Mouse (Mus musculus) limb, embryonic 14.5 days (tissue): ENCODE results near the gene Tdgf1. TPM values are rescaled to one million over a fixed set of nuclear protein-coding genes. Genes with fewer than 3 reads are reported as not detected.

ENCODE experiments used
- ATAC-seq: fragments of 200-750 bp; cut with Nextera tagmentation; 2 replicates; pipeline ENCODE4 v1.8.0; 2017; ENCODE audit warnings: low read depth, moderate number of reproducible peaks, moderate TSS enrichment; ENCODE audit not compliant: low FRiP score
- DNase-seq: peaks from one replicate; pipeline ENCODE4 v3.0.0-alpha.2; 2015; ENCODE audit warnings: low spot score
- H3K27ac ChIP-seq: fragments of 300-500 bp; sonication (generic); replicated peaks from 2 replicates; pipeline ENCODE4 v1.5.1; 2014; ENCODE audit warnings: low read depth, mild to moderate bottlenecking, low read length, moderate library complexity, mixed read lengths
- H3K27me3 ChIP-seq: fragments of 300-500 bp; sonication (generic); 2 replicates; pipeline ENCODE4 v1.6.1; 2014; ENCODE audit warnings: low read length, mixed read lengths; ENCODE audit not compliant: control insufficient read depth, insufficient read depth
- H3K36me3 ChIP-seq: fragments of 300-500 bp; sonication (generic); 2 replicates; pipeline ENCODE4 v1.6.1; 2014; ENCODE audit warnings: mild to moderate bottlenecking, low read length, moderate library complexity, mixed read lengths; ENCODE audit not compliant: control insufficient read depth, insufficient read depth
- H3K4me1 ChIP-seq: fragments of 300-500 bp; sonication (generic); 2 replicates; pipeline ENCODE4 v1.6.1; 2014; ENCODE audit warnings: antibody characterized with exemption, low read length, mixed read lengths; ENCODE audit not compliant: control insufficient read depth, insufficient read depth
- H3K4me2 ChIP-seq: fragments of 300-500 bp; sonication (generic); replicated peaks from 2 replicates; pipeline ENCODE4 v1.6.1; 2014; ENCODE audit warnings: low read depth, mild to moderate bottlenecking, low read length, moderate library complexity; ENCODE audit not compliant: severe bottlenecking
- H3K4me3 ChIP-seq: fragments of 300-500 bp; sonication (generic); replicated peaks from 2 replicates; pipeline ENCODE4 v1.5.1; 2014; ENCODE audit warnings: low read length
- H3K9ac ChIP-seq: fragments of 300-500 bp; sonication (generic); 2 replicates; pipeline ENCODE4 v1.6.1; 2014; ENCODE audit warnings: mild to moderate bottlenecking, low read depth, low read length, moderate library complexity; ENCODE audit not compliant: severe bottlenecking
- H3K9me3 ChIP-seq: fragments of 300-500 bp; sonication (generic); 2 replicates; pipeline ENCODE4 v1.6.1; 2016; ENCODE audit warnings: low read length; ENCODE audit not compliant: control insufficient read depth
- POLR2A ChIP-seq: fragments of 200-500 bp; IDR thresholded peaks from 2 replicates; pipeline ENCODE4 v1.8.0; 2012; ENCODE audit warnings: inconsistent platforms, mild to moderate bottlenecking, moderate library complexity, borderline replicate concordance; ENCODE audit not compliant: insufficient read depth, insufficient read length; ENCODE audit errors: extremely low read depth
- WGBS: fragments of 180-500 bp; shearing (Covaris S2); extraction: QIAGEN DNeasy Blood & Tissue Kit; methylation state at CpG from one replicate; pipeline ENCODE4 v1.1.7; 2014; 5-methylcytosine and 5-hydroxymethylcytosine counted together
- polyA plus RNA-seq, 2 experiments: library from polyadenylated mRNA; depleted of rRNA in 1 of 2; stranded (reverse) in 1 of 2; unstranded in 1 of 2; fragments of >200 nt; fragmentation: Nextera tagmentation in 1 of 2; extraction: Ambion mirVana in 1 of 2; gene quantifications; 2 replicates each; pipeline versions ENCODE4 v1.2.1 to v1.2.3; 2012 to 2014

The Tdgf1 gene
- polyA plus RNA-seq, 2 experiments: 0.38 to 0.40 TPM

DNA sequence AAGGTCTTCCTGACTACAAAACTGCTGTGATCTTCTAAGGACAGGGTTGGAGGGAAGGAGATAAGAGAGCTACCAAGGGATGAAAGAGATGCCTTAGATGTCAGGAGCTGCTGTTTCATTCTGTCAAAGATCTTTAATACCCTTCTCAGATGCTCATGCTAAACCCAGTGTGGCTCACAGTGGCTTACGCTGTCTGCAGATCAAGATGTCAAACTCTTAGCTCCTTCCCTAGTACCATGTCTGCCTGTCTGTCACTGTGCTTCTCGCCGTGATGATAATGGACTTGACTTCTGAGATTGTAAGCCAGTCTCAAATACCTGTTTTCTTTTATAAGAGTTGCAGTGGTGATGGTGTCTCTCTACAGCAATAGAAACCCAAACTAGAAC is 37.3 kb downstream of the Tdgf1 start:
- H3K9me3 ChIP-seq: no peaks in the 10 kb centered on the region
- no peak overlapping the region for H3K27ac ChIP-seq
- TF ChIP-seq POLR2A: no peak
- WGBS: 94% methylated on average over 3 of the region's 3 CpGs
- H3K27me3 ChIP-seq: no peaks in the 10 kb centered on the region
- H3K4me3 ChIP-seq: no peak overlapping the region
- no peaks in the 10 kb centered on the region for H3K36me3 ChIP-seq
- DNase-seq: no peak
- no peak overlapping the region for H3K4me2 ChIP-seq
- H3K4me1 ChIP-seq: no peaks in the 10 kb centered on the region
- ATAC-seq: no peak
- no peak overlapping the region for H3K9ac ChIP-seq

DNA sequence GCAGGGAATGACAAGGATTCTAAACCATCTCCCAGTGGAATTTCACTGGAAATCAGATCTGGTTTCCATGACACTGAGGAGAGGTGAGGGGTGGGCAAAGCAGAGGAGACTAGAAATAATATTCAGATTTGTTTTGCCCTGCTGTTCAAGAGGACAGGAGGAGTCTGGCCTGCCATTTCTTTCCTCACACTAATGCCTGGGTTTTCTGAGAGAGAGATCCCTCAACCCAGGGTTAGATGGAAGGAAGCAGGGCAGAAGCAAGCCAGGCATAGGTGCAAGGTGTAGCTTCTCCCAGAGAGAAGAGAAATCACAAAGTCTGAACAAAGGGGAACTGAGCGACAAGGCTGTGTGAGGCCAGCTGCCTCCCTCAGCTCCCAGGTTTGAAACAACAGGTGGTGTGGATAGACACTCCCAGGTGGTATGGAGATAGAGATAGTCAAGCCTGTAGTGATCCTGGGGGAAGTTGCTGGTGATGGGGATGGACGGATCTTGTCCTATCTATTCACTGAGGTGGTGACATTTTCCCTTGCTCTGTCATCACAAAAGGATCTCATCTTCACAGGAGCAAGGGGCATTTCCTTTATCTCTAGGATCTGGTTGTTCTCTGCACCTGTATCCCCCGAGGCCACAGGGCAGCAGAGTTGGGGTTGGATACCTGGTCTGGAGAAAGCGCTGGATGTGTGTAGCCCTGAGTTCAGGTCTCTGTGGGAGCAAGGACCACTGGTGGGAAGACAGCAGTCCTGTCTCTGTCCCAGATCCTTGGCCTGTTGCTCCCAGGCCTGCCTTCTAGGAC is 37.9 kb downstream of the Tdgf1 start:
- 79% methylated on average over 4 of the region's 4 CpGs for WGBS

DNA sequence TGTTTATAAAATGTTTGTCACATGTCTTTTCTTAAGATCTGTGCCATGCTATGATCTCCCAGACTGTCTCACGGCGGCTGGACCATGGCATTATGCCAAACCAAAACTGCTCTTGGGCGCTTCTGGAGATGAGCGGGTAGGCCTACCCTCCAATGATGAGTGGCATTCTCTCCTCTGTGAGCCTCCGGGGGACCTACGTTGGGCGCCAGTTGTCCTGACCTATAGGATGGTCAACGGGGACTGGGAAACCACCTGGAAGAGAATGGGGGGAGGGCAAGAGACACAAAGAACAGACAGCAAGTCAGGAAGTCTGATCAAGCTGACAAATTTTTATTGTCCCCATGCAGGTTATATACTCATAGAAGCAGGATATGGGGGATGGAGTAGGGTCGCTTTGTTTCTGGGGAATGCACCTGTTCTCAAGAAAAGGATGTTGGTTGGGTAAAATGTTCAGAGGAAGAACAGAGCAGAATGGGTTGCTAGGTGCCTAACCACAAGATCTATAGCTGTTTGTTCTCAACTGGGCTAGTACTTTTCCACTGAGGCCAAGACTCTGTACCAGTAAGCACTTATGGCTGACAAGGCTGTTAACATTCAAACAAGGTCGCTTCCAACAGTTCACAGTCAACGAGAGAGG is 38.6 kb downstream of the Tdgf1 start:
- WGBS: 95% methylated on average over 11 of the region's 11 CpGs
- Histone ChIP-seq H3K9ac (no peak overlapping the region), H3K27ac (no peak overlapping the region), H3K4me3 (no peak overlapping the region), H3K4me1 (no peaks in the 10 kb centered on the region), H3K9me3 (no peaks in the 10 kb centered on the region), H3K27me3 (no peaks in the 10 kb centered on the region), H3K36me3 (no peaks in the 10 kb centered on the region), H3K4me2 (no peak overlapping the region)
- no peak for TF ChIP-seq POLR2A
- ATAC-seq (no peak), DNase-seq (no peak)

More for the DNA sequence above, 37.9 kb downstream of the Tdgf1 start:
- Histone ChIP-seq H3K9me3 (no peaks in the 10 kb centered on the region), H3K27ac (no peak overlapping the region), H3K4me1 (no peaks in the 10 kb centered on the region), H3K27me3 (no peaks in the 10 kb centered on the region), H3K9ac (no peak overlapping the region), H3K36me3 (no peaks in the 10 kb centered on the region), H3K4me3 (no peak overlapping the region), H3K4me2 (no peak overlapping the region)
- DNase-seq (no peak), ATAC-seq (no peak)
- TF ChIP-seq POLR2A: no peak

DNA sequence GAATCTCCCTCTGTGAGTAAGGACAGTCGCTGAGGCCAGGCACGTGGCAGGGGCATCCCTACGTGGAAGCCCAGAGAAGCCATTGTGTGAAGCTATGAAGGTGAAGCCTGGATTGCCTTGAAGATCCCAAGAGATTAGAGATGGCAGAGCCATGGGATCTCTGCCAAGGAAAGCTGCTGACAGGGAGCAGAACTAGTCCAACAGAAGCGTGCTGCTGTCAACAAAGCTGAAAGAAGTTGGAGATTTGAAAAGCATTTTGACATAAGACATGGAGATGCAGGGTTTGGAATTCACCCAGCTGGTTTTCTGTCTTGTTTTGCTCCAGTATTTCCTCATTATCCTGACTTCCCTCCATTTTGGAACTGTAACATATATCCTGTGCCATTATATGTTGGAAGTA is 43.7 kb downstream of the Tdgf1 start:
- Histone ChIP-seq H3K4me3 (no peak overlapping the region), H3K27ac (no peak overlapping the region), H3K4me1 (no peaks in the 10 kb centered on the region), H3K9me3 (no peaks in the 10 kb centered on the region), H3K4me2 (no peak overlapping the region), H3K36me3 (no peaks in the 10 kb centered on the region), H3K27me3 (no peaks in the 10 kb centered on the region), H3K9ac (no peak overlapping the region)
- TF ChIP-seq POLR2A: no peak
- 91% methylated on average over 4 of the region's 4 CpGs for whole genome bisulfite sequencing
- DNase-seq: no peak
- no peak for ATAC-seq

DNA sequence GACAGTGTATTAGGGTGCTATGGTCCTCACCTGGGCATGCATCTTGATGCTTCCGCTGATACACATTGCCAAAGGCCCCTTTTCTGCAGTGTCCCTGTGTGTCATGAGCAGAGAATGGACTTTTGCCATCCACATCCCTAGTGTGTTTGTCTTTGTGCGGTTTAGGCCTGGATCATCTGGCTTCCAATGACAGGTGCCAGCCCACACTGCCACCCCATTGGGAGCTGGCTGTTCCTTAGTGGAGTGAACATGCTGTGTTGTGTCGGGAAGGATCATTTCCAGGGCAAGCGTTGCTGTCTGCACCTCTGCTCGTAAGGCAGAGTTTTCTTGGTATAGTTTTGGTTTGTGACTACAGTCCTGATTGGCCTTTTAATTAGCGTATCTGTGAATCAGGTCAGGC is 44.8 kb downstream of the Tdgf1 start:
- Histone ChIP-seq H3K27ac (no peak overlapping the region), H3K9ac (no peak overlapping the region), H3K27me3 (no peaks in the 10 kb centered on the region), H3K9me3 (no peaks in the 10 kb centered on the region), H3K4me1 (no peaks in the 10 kb centered on the region), H3K36me3 (no peaks in the 10 kb centered on the region), H3K4me3 (no peak overlapping the region), H3K4me2 (no peak overlapping the region)
- TF ChIP-seq POLR2A: no peak
- DNase-seq (no peak), ATAC-seq (no peak)
- 87% methylated on average over 6 of the region's 6 CpGs for WGBS
